Mouse (Mus musculus) kidney, adult 2 months (tissue): ENCODE data around the gene Pth2r. TPM values are rescaled to one million over a fixed set of nuclear protein-coding genes. Genes with fewer than 3 reads are reported as not detected.
A peak's percentile ranks its signal among the peaks of the same experiment; 100 is the strongest.

Experiments used
- DNase-seq: peaks from one replicate; pipeline ENCODE4 v3.0.0; 2021
- H3K27ac ChIP-seq: fragments of 200-500 bp; 2 replicates; pipeline ENCODE4 v1.5.1; 2012; ENCODE audit warnings: low read depth, low read length, control low read depth, inconsistent platforms; ENCODE audit not compliant: insufficient read depth
- H3K27me3 ChIP-seq: fragments of 200-500 bp; replicated peaks from 2 replicates; pipeline ENCODE4 v1.6.1; 2012; ENCODE audit warnings: mild to moderate bottlenecking, moderate library complexity, low read length, inconsistent platforms; ENCODE audit not compliant: control insufficient read depth, insufficient read depth
- H3K36me3 ChIP-seq: fragments of 200-500 bp; 2 replicates; pipeline ENCODE4 v1.6.1; 2012; ENCODE audit warnings: mild to moderate bottlenecking, moderate library complexity, low read length, inconsistent platforms; ENCODE audit not compliant: control insufficient read depth, insufficient read depth
- H3K4me1 ChIP-seq: fragments of 200-500 bp; 2 replicates; pipeline ENCODE4 v1.6.1; 2011; ENCODE audit warnings: low read length; ENCODE audit not compliant: control insufficient read depth, insufficient read depth
- H3K4me3 ChIP-seq: fragments of 200-500 bp; 2 replicates; pipeline ENCODE4 v1.5.1; 2011; ENCODE audit warnings: mild to moderate bottlenecking, low read depth, low read length, control low read depth; ENCODE audit not compliant: insufficient read depth
- CTCF ChIP-seq: fragments of 200-500 bp; conservative IDR thresholded peaks from 2 replicates; pipeline ENCODE4 v1.5.1; 2011; ENCODE audit warnings: low read depth, mild to moderate bottlenecking, control low read depth, low read length, moderate library complexity, mixed read lengths; ENCODE audit not compliant: insufficient read depth, insufficient read length
- POLR2A ChIP-seq: fragments of 200-500 bp; IDR thresholded peaks from one replicate; pipeline ENCODE4 v1.6.1; 2011; ENCODE audit warnings: low read depth, low read length, control low read depth
- WGBS: fragments of 180-500 bp; shearing (Covaris S2); methylation state at CpG from one replicate; pipeline ENCODE4 v1.1.7; 2018; 5-methylcytosine and 5-hydroxymethylcytosine counted together
- polyA plus RNA-seq: library from polyadenylated mRNA; depleted of rRNA; stranded (reverse); fragments of >200 nt; gene quantifications from 2 replicates; pipeline ENCODE4 v1.2.3, GENCODE M21; 2012; rRNA removed

The Pth2r gene
- polyA plus RNA-seq, 1 experiment = 0.05 TPM

GRCm38 (mm10) chr1:65352979-65353378 is 71.1 kb downstream of the Pth2r start:
- WGBS = 72% methylated on average over 2 of the region's 2 CpGs

DNA sequence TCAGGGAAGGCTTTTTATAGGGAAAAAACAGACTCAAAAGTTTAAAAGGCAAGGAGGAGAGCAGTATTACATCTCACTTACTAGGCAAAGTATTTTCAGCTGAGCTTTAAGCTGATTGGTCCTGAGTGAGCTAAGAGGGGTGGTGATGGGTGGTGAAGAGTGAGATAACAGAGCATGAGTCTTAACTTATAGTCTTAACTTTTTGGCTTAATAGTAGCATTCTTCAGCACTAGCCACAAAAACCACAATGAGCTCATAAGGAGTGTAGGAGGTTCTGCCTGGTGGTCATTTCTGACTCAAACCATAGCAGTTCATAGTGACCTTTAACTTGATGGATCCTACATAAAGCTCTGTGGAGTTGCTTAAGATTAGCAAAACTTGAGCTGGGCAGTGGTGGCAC is 72.3 kb downstream of the Pth2r start:
- DNase-seq = no peak
- H3K4me1 ChIP-seq = no peaks in the 10 kb centered on the region
- H3K27ac ChIP-seq = no peak overlapping the region
- TF ChIP-seq POLR2A (no peak), CTCF (no peak)
- H3K4me3 ChIP-seq = no peak overlapping the region
- H3K36me3 ChIP-seq = no peaks in the 10 kb centered on the region
- no peaks in the 10 kb centered on the region for H3K27me3 ChIP-seq

More at GRCm38 (mm10) chr1:65352979-65353378, 71.1 kb downstream of the Pth2r start:
- H3K4me1 ChIP-seq = no peaks in the 10 kb centered on the region
- TF ChIP-seq POLR2A (no peak), CTCF (no peak)
- no peak for DNase-seq
- H3K27me3 ChIP-seq = no peaks in the 10 kb centered on the region
- no peak overlapping the region for H3K27ac ChIP-seq
- no peak overlapping the region for H3K4me3 ChIP-seq
- no peaks in the 10 kb centered on the region for H3K36me3 ChIP-seq

DNA sequence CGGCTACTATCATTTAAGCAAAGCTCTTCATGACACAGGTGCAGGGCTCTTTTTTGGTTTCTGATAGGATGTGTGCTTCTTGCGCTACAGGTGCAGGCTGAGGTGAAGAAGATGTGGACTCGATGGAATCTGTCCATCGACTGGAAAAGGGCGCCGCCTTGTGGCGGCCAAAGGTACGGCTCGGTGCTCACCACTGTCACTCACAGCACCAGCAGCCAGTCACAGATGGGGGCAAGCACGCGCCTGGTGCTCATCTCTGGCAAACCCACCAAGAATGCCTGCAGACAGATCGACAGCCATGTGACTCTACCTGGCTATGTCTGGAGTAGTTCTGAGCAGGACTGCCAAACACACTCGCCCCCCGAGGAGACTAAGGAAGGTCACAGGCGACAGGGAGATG is 106.5 kb downstream of the Pth2r start:
- no peaks in the 10 kb centered on the region for H3K36me3 ChIP-seq
- peak; percentile 7 for DNase-seq
- no peaks in the 10 kb centered on the region for H3K4me1 ChIP-seq
- H3K27ac ChIP-seq = no peak overlapping the region
- TF ChIP-seq POLR2A (no peak), CTCF (peak; percentile 69)
- H3K27me3 ChIP-seq = no peaks in the 10 kb centered on the region; the same call in 1 of the 2 replicates
- H3K4me3 ChIP-seq = no peak overlapping the region
- 40% methylated on average over 15 of the region's 15 CpGs for WGBS

GRCm38 (mm10) chr1:65389621-65390020 is 107.8 kb downstream of the Pth2r start:
- TF ChIP-seq CTCF (no peak), POLR2A (no peak)
- Histone ChIP-seq H3K36me3 (no peaks in the 10 kb centered on the region), H3K27ac (no peak overlapping the region), H3K27me3 (no peaks in the 10 kb centered on the region; the same call in 1 of the 2 replicates), H3K4me3 (no peak overlapping the region), H3K4me1 (no peaks in the 10 kb centered on the region)
- DNase-seq = no peak
- 94% methylated on average over 15 of the region's 15 CpGs for WGBS

GRCm38 (mm10) chr1:65407441-65407840 is 125.6 kb downstream of the Pth2r start:
- Histone ChIP-seq H3K27me3 (no peaks in the 10 kb centered on the region), H3K36me3 (no peaks in the 10 kb centered on the region), H3K4me1 (no peaks in the 10 kb centered on the region), H3K27ac (no peak overlapping the region), H3K4me3 (no peak overlapping the region)
- 42% methylated on average over 5 of the region's 5 CpGs for WGBS
- DNase-seq = peak; percentile 71
- TF ChIP-seq POLR2A = no peak
- TF ChIP-seq CTCF = no peak

DNA sequence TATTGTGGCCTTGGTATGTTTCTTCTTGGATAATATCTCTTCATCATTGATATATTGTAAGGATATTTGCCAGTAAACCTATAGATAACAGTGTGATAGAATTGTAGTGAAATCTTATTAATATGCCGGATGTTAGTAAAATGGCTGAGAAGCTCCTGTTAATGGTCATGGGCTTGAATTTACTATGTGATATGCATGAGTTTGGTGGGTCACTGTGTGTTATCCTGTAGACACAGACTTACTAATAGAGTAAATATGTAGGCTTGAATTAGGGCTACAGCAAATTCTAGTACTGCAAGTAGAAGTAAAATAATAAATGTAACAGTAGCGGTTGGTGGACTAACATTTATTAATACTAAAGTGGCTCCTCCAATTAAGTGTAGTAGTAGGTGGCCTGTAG is 139.1 kb downstream of the Pth2r start:
- H3K4me3 ChIP-seq = no peak overlapping the region
- TF ChIP-seq CTCF (no peak), POLR2A (no peak)
- H3K36me3 ChIP-seq = no peaks in the 10 kb centered on the region
- no peaks in the 10 kb centered on the region for H3K27me3 ChIP-seq
- no peak overlapping the region for H3K27ac ChIP-seq
- DNase-seq = no peak
- H3K4me1 ChIP-seq = no peaks in the 10 kb centered on the region
- WGBS = 98% methylated on average over 2 of the region's 2 CpGs

- H3K36me3 ChIP-seq = no peaks in the 10 kb centered on the region
- TF ChIP-seq POLR2A (no peak), CTCF (no peak)
- no peak overlapping the region for H3K27ac ChIP-seq
- DNase-seq = no peak
- H3K27me3 ChIP-seq = no peaks in the 10 kb centered on the region
- no peak overlapping the region for H3K4me3 ChIP-seq
- H3K4me1 ChIP-seq = no peaks in the 10 kb centered on the region
Observed at GRCm38 (mm10) chr1:65422501-65423010, 140.7 kb downstream of the Pth2r start.

Other genes with a start within 250 kb of the Pth2r start
- 0.08 and 2.1 TPM in 2 replicates for gene Akr1cl, start 249.3 kb upstream of the Pth2r start, polyA plus RNA-seq
- gene Cryge, start 230.9 kb upstream of the Pth2r start, polyA plus RNA-seq = not detected in 2 replicates
- gene Crygd, start 218.6 kb upstream of the Pth2r start, polyA plus RNA-seq = not detected in 2 replicates
- gene Crygc, start 208.4 kb upstream of the Pth2r start, polyA plus RNA-seq = not detected in 2 replicates
- not detected in 2 replicates for gene Crygb, start 199.8 kb upstream of the Pth2r start, polyA plus RNA-seq
- 5.9 and 6.4 TPM in 2 replicates for gene Cryga, start 178.7 kb upstream of the Pth2r start, polyA plus RNA-seq
- gene Gm28845, start 162.5 kb upstream of the Pth2r start, polyA plus RNA-seq = 7.6 and 9.0 TPM in 2 replicates
- gene D630023F18Rik, start 158.8 kb upstream of the Pth2r start, polyA plus RNA-seq = 64.3 and 85.6 TPM in 2 replicates
- 247 and 334 TPM in 2 replicates for gene Idh1, start 95.6 kb upstream of the Pth2r start, polyA plus RNA-seq
- 8.0 and 9.3 TPM in 2 replicates for gene Pikfyve, start 95.4 kb upstream of the Pth2r start, polyA plus RNA-seq